Mouse (Mus musculus) embryonic facial prominence, embryonic 11.5 days (tissue): Measurements from ENCODE around the gene Tcf7l2. TPM values are rescaled to one million over a fixed set of nuclear protein-coding genes. Genes with fewer than 3 reads are reported as not detected.

Source experiments
- ATAC-seq: fragments of 200-750 bp; cut with Nextera tagmentation; replicated peaks from 2 replicates; pipeline ENCODE4 v1.8.0; 2017; ENCODE audit warnings: low read depth; ENCODE audit not compliant: insufficient number of reproducible peaks, low FRiP score, low TSS enrichment
- DNase-seq: peaks from one replicate; pipeline ENCODE4 v3.0.0-alpha.2; 2015; ENCODE audit warnings: low spot score
- H3K27ac ChIP-seq: fragments of 300-500 bp; sonication (generic); replicated peaks from 2 replicates; pipeline ENCODE4 v1.5.1; 2014; ENCODE audit warnings: mild to moderate bottlenecking, low read depth, low read length, control low read depth
- H3K27me3 ChIP-seq: fragments of 300-500 bp; sonication (generic); 2 replicates; pipeline ENCODE4 v1.6.1; 2014; ENCODE audit warnings: mild to moderate bottlenecking, low read length, moderate library complexity, mixed read lengths; ENCODE audit not compliant: control insufficient read depth, insufficient read depth
- H3K36me3 ChIP-seq: fragments of 300-500 bp; sonication (generic); replicated peaks from 2 replicates; pipeline ENCODE4 v1.6.1; 2014; ENCODE audit warnings: low read depth, mild to moderate bottlenecking, low read length, moderate library complexity, mixed read lengths; ENCODE audit not compliant: control insufficient read depth, insufficient read depth
- H3K4me1 ChIP-seq: fragments of 300-500 bp; sonication (generic); 2 replicates; pipeline ENCODE4 v1.6.1; 2014; ENCODE audit warnings: low read length, mixed read lengths; ENCODE audit not compliant: control insufficient read depth, insufficient read depth
- H3K4me2 ChIP-seq: fragments of 300-500 bp; sonication (generic); 2 replicates; pipeline ENCODE4 v1.6.1; 2014; ENCODE audit warnings: low read depth, mild to moderate bottlenecking, control low read depth, low read length, moderate library complexity
- H3K4me3 ChIP-seq: fragments of 300-500 bp; sonication (generic); 2 replicates; pipeline ENCODE4 v1.5.1; 2014; ENCODE audit warnings: low read depth, low read length, control low read depth
- H3K9ac ChIP-seq: fragments of 300-500 bp; sonication (generic); replicated peaks from 2 replicates; pipeline ENCODE4 v1.6.1; 2014; ENCODE audit warnings: mild to moderate bottlenecking, control low read depth, low read length
- H3K9me3 ChIP-seq: fragments of 300-500 bp; sonication (generic); replicated peaks from 2 replicates; pipeline ENCODE4 v1.6.1; 2016; ENCODE audit warnings: mild to moderate bottlenecking, low read length, inconsistent platforms, mixed read lengths; ENCODE audit not compliant: control insufficient read depth
- WGBS: fragments of 180-500 bp; shearing (Covaris S2); extraction: QIAGEN DNeasy Blood & Tissue Kit; methylation state at CpG from one replicate; pipeline ENCODE4 v1.1.7; 2014; 5-methylcytosine and 5-hydroxymethylcytosine counted together
- polyA plus RNA-seq: library from polyadenylated mRNA; unstranded; fragments of >200 nt; fragmentation: Nextera tagmentation; extraction: Ambion mirVana; gene quantifications from 2 replicates; pipeline ENCODE4 v1.2.1, GENCODE M21; 2014

Gene Tcf7l2
- polyA plus RNA-seq, 1 experiment from 2014 or later: 107 TPM

DNA sequence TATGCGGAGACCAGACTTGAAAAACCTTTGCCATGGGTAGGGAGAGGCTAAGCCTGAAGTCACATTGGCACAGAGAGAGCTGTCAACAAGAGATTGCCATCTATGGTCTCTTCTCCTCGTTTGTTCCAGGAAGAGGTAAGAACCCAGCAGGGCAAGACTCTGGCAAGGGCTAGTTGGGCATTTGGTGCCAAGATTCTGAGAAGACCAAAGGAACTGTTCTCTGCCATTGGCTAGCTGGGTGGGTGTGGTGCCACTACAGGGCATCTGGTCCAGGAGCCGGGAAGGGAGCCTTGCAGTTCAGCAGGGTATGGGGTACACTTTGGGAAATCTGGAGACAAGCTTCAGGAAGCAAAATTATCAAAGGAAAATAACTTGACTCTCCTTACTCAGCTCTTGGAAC lies 213.5 kb downstream of the Tcf7l2 start:
- Histone ChIP-seq H3K27me3 (no peaks in the 10 kb centered on the region), H3K4me3 (no peak overlapping the region), H3K9me3 (no peaks in the 10 kb centered on the region), H3K4me1 (no peaks in the 10 kb centered on the region), H3K36me3 (no peaks in the 10 kb centered on the region), H3K4me2 (no peak overlapping the region), H3K9ac (no peak overlapping the region), H3K27ac (no peak overlapping the region)
- ATAC-seq (no peak), DNase-seq (no peak)
- 80% methylated on average over 3 of the region's 3 CpGs for WGBS

DNA sequence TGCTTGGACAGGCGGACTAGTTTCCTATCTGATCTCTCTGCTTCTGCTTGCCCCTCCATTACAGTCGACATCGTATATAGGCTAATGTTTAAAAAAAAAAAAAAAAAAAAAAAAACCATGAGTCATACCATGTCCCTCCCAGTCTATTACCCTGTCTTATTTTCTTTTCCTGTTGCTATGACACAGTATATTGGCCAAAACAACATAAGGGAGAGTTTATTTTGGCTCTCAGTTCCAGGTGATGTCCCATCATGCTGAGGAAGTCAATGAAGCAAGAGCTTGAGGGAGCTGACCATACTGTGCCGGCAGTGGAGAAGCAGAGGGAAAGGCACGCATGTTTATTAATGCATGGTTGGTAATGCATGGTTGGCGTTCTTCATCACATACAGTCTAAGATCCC lies 215.1 kb downstream of the Tcf7l2 start:
- Histone ChIP-seq H3K4me2 (no peak overlapping the region), H3K36me3 (no peaks in the 10 kb centered on the region), H3K9ac (no peak overlapping the region), H3K27ac (no peak overlapping the region), H3K4me3 (no peak overlapping the region), H3K4me1 (no peaks in the 10 kb centered on the region), H3K9me3 (no peaks in the 10 kb centered on the region), H3K27me3 (no peaks in the 10 kb centered on the region)
- ATAC-seq (no peak), DNase-seq (no peak)
- 94% methylated on average over 6 of the region's 6 CpGs for whole genome bisulfite sequencing

DNA sequence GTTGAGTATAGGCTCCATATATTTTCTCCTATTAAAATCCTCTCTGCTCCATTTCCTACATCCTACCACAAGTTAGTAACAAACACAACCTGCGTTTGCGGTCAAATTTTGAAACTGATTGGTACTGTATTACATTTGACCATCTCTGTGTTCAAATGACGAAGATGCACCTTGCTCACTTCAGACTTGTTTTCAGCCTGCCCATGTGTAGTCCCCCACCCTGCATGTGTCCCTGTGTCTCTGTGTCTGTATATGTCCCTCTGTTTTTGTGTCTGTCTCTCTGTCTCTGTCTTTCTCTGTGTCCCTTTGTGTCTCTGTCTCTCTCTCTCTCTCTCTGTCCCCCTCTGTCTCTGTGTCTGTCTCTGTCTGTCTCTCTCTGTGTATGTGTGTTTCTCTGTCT lies 222.8 kb downstream of the Tcf7l2 start:
- H3K27ac ChIP-seq: no peak overlapping the region
- H3K4me3 ChIP-seq: no peak overlapping the region
- 94% methylated on average over 3 of the region's 3 CpGs for WGBS
- no peak overlapping the region for H3K9ac ChIP-seq
- no peaks in the 10 kb centered on the region for H3K27me3 ChIP-seq
- DNase-seq: no peak
- no peaks in the 10 kb centered on the region for H3K4me1 ChIP-seq
- no peak overlapping the region for H3K4me2 ChIP-seq
- H3K36me3 ChIP-seq: no peaks in the 10 kb centered on the region
- no peaks in the 10 kb centered on the region for H3K9me3 ChIP-seq
- ATAC-seq: no peak

DNA sequence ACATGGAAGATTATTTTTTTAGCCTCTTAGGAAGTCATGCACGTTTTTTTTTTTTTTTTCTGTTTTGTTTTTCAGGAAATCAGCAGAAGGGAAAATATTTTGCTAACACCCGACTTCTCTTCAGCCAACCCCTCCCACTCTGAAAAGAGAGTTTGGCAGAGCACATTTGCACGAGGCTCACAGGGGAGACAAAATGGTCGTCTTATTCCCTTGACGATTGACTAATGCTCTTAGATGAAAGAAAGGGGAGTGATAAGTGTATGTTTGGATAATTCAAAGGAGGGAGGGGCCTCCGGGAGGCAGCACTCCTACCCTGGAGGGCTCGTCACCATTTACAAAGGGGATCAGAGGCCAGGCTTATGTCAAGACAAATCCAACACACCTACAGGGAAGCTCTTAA lies 224.4 kb downstream of the Tcf7l2 start:
- Histone ChIP-seq H3K9ac (no peak overlapping the region), H3K4me1 (no peaks in the 10 kb centered on the region), H3K27me3 (no peaks in the 10 kb centered on the region), H3K9me3 (no peaks in the 10 kb centered on the region), H3K4me3 (no peak overlapping the region), H3K36me3 (no peaks in the 10 kb centered on the region), H3K27ac (no peak overlapping the region), H3K4me2 (no peak overlapping the region)
- DNase-seq (no peak), ATAC-seq (no peak)
- WGBS: 34% methylated on average over 7 of the region's 7 CpGs

DNA sequence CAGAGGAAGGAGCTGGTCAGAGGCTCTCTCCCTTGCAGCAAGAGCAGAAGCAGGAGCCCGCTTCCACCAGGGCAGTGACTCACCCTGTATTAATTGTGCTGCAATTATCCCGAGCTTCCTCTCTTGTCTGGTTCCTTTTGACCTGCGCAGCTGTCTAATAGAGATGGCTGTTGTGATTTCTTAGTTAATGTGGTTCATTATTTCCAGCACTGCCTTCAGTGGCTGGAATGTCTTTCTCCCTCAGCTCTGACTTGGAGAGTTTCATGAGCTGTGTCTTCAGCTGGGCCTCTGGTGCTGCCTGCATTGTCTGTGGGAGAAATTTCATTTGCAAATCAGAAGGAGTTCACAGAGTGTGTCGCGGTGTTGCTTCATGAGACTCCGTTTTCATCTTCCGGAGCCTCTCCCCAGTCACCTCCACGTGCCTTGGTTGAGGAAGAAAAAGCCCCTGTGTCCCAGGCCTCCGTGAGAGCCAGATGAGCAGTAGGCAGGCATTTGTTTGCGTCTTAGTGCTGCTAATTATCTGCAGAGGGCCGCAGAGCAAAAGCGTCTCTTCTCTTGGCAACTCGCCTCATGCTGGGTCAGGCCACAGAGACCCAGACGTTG lies 228.4 kb downstream of the Tcf7l2 start:
- DNase-seq (peak; percentile 45), ATAC-seq (no peak)
- Histone ChIP-seq H3K4me3 (no peak overlapping the region), H3K9ac (no peak overlapping the region), H3K4me2 (no peak overlapping the region), H3K36me3 (no peaks in the 10 kb centered on the region), H3K27ac (no peak overlapping the region), H3K9me3 (no peaks in the 10 kb centered on the region), H3K27me3 (no peaks in the 10 kb centered on the region), H3K4me1 (no peaks in the 10 kb centered on the region)
- WGBS: 15% methylated on average over 14 of the region's 14 CpGs

DNA sequence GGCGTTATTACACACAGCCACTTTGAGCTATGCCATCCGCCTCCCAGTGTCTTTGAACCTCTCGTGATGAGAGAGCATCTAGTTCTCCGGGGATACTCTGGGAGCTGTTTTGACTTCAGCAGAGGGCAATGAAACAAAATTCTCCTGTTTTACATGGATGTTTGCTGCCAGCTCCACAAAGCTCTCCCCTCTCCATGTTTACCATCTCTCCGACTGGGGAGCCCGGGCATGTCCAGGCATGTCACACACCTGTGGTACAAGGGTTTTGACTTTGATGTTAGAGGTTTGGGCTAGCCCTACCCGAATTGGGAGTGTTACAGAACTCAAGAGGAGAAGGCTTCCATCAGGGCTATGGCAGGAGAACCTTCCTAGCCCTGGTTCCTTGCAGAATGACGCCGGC lies 234.5 kb downstream of the Tcf7l2 start:
- no peaks in the 10 kb centered on the region for H3K9me3 ChIP-seq
- no peaks in the 10 kb centered on the region for H3K4me1 ChIP-seq
- H3K4me2 ChIP-seq: no peak overlapping the region
- no peak overlapping the region for H3K4me3 ChIP-seq
- H3K27me3 ChIP-seq: no peaks in the 10 kb centered on the region
- H3K9ac ChIP-seq: no peak overlapping the region
- H3K36me3 ChIP-seq: no peaks in the 10 kb centered on the region
- ATAC-seq: no peak
- H3K27ac ChIP-seq: no peak overlapping the region
- no peak for DNase-seq
- WGBS: 87% methylated on average over 9 of the region's 9 CpGs
